Mouse (Mus musculus): Measurements from ENCODE around the gene Erlec1. TPM values are rescaled to one million over a fixed set of nuclear protein-coding genes. Genes with fewer than 3 reads are reported as not detected.

The Erlec1 gene
- total and polyA plus RNA-seq, 3 experiments = 11.7 to 70.1 (median 30.3) TPM

- ATAC-seq (ENCODE audit: extremely low read depth, insufficient number of reproducible peaks, low FRiP score, poor library complexity, severe bottlenecking) (peak; percentile 55), DNase-seq (ENCODE audit: low spot score) (no peak)
- Histone ChIP-seq H3K4me3 (ENCODE audit: low read depth, low read length) (peak overlapping the region; percentile 80), H3K4me1 (ENCODE audit: insufficient read depth, low read depth, low read length) (peaks cover 7% of the 10 kb centered on the region), H3K9me3 (replicated peaks) (no peaks in the 10 kb centered on the region), H3K36me3 (replicated peaks) (peaks cover 9% of the 10 kb centered on the region), H3K27me3 (ENCODE audit: insufficient read depth, low read length) (no peaks in the 10 kb centered on the region)
- TF ChIP-seq POLR2AphosphoS5 (IDR thresholded peaks at IDR 0.05; ENCODE audit: insufficient replicate concordance, low read depth, low read length) = no peak
- no peak for TF ChIP-seq CTCF (IDR thresholded peaks at IDR 0.05; ENCODE audit: low read depth, low read length)
Measured at GRCm38 (mm10) chr11:30986625-30987017, 32.5 kb upstream of the Erlec1 start.

- peak within 1 kb of the TSS; percentile 80 for H3K4me3 ChIP-seq (ENCODE audit: low read depth, low read length)
- DNase-seq (ENCODE audit: low spot score) (peak; percentile 57), ATAC-seq (ENCODE audit: extremely low read depth, insufficient number of reproducible peaks, low FRiP score, poor library complexity, severe bottlenecking) (peak; percentile 84)
- TF ChIP-seq POLR2AphosphoS5 (IDR thresholded peaks at IDR 0.05; ENCODE audit: insufficient replicate concordance, low read depth, low read length) = no peak
- TF ChIP-seq CTCF (IDR thresholded peaks at IDR 0.05; ENCODE audit: low read depth, low read length) = no peak
- no peak for TF ChIP-seq GATA2 (IDR thresholded peaks at IDR 0.05; ENCODE audit: borderline replicate concordance, low read depth, low read length)
- no peak for TF ChIP-seq TAL1 (conservative IDR thresholded peaks at IDR 0.05; ENCODE audit: low read depth, low read length)
- no peak for TF ChIP-seq GATA1 (IDR thresholded peaks at IDR 0.05; ENCODE audit: borderline replicate concordance, low read length)
- H3K36me3 ChIP-seq (replicated peaks) = peaks cover 9% of the 10 kb centered on the region
- peaks cover 7% of the 10 kb centered on the region for H3K4me1 ChIP-seq (ENCODE audit: insufficient read depth, low read depth, low read length)
- H3K27me3 ChIP-seq (ENCODE audit: insufficient read depth, low read length) = no peaks in the 10 kb centered on the region
- no peaks in the 10 kb centered on the region for H3K9me3 ChIP-seq (replicated peaks)
Measured at GRCm38 (mm10) chr11:30985877-30986624, 31.9 kb upstream of the Erlec1 start, which contains the start of gene Chac2. Gene Chac2, minus strand, starts transcription at chr11:30986350.

DNA sequence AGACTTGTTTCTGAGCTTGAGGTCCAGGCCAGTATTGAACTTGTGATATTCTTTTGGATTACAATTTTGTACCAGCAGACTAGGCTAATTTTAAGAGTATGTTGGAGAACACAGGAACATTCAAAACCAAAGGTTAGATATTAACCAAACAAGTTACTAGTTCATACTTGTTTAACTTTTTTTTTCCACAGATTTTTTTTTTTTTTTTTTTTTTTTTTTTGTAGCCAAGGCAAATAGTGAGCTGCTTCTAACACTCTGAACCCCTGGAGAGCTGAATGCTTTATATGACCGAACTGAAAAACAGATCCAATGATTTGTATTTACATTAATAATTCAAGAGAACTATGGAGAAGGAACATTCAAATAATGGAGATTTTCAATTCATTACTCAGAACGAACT is 31.1 kb upstream of the Erlec1 start:
- Histone ChIP-seq H3K9me3 (replicated peaks) (no peaks in the 10 kb centered on the region), H3K4me3 (ENCODE audit: low read depth, low read length) (peak overlapping the region; percentile 80; the same call in 1 of the 2 replicates), H3K4me1 (ENCODE audit: insufficient read depth, low read depth, low read length) (peaks cover 7% of the 10 kb centered on the region), H3K27me3 (ENCODE audit: insufficient read depth, low read length) (no peaks in the 10 kb centered on the region), H3K36me3 (replicated peaks) (peaks cover 13% of the 10 kb centered on the region)
- DNase-seq (ENCODE audit: low spot score) = no peak
- TF ChIP-seq TAL1 (conservative IDR thresholded peaks at IDR 0.05; ENCODE audit: low read depth, low read length) (no peak), GATA1 (IDR thresholded peaks at IDR 0.05; ENCODE audit: borderline replicate concordance, low read length) (no peak), GATA2 (IDR thresholded peaks at IDR 0.05; ENCODE audit: borderline replicate concordance, low read depth, low read length) (no peak), POLR2AphosphoS5 (IDR thresholded peaks at IDR 0.05; ENCODE audit: insufficient replicate concordance, low read depth, low read length) (no peak), CTCF (IDR thresholded peaks at IDR 0.05; ENCODE audit: low read depth, low read length) (no peak)
- ATAC-seq (ENCODE audit: extremely low read depth, insufficient number of reproducible peaks, low FRiP score, poor library complexity, severe bottlenecking) = no peak

DNA sequence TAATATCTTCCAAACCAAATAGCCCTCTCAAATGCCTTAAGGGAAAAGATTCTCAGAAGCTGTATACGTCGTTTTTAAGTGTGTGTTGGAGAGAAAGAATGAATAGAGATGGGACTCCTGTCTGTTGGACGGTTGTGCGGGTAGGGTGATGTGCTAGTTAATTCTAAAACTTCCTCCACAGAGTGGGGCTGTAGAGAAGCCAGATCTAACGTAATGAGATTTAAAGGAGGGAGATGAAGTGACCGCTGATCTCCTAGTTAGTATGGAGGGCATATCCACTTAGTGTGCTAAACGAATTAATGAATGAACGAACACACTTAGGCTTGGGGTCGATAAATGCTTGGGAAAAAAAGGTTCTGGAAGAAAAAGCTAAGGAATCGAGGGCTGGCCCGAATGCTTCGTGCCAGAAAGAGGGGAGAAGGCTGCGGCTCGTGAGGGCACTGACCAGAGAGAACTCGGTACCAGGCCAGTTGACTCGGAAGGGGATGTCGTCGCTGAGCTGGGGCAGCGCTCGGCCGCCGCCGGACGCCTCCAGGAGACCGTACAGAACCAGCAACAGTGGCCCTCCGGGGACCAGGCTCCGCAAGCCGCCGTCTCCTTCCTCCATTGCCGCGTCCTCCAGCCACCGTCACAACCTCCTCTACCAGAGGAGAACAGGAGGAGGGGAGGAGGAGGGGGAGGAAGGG is 523 bp downstream of the Erlec1 start:
- peak; percentile 51 for DNase-seq (ENCODE audit: low spot score)
- Histone ChIP-seq H3K36me3 (replicated peaks) (peaks cover 34% of the 10 kb centered on the region), H3K4me3 (ENCODE audit: low read depth, low read length) (peak overlapping the region; percentile 89), H3K9me3 (replicated peaks) (no peaks in the 10 kb centered on the region), H3K27me3 (ENCODE audit: insufficient read depth, low read length) (no peaks in the 10 kb centered on the region), H3K4me1 (ENCODE audit: insufficient read depth, low read depth, low read length) (peaks cover 16% of the 10 kb centered on the region)
- ATAC-seq (ENCODE audit: extremely low read depth, insufficient number of reproducible peaks, low FRiP score, poor library complexity, severe bottlenecking) = peak; percentile 54
- no peak for TF ChIP-seq CTCF (IDR thresholded peaks at IDR 0.05; ENCODE audit: low read depth, low read length)
- TF ChIP-seq GATA1 (IDR thresholded peaks at IDR 0.05; ENCODE audit: borderline replicate concordance, low read length) = no peak
- no peak for TF ChIP-seq GATA2 (IDR thresholded peaks at IDR 0.05; ENCODE audit: borderline replicate concordance, low read depth, low read length)
- TF ChIP-seq POLR2AphosphoS5 (IDR thresholded peaks at IDR 0.05; ENCODE audit: insufficient replicate concordance, low read depth, low read length) = no peak
- TF ChIP-seq TAL1 (conservative IDR thresholded peaks at IDR 0.05; ENCODE audit: low read depth, low read length) = no peak

GRCm38 (mm10) chr11:30952829-30953228 is 1.3 kb downstream of the Erlec1 start:
- no peak for ATAC-seq (ENCODE audit: extremely low read depth, insufficient number of reproducible peaks, low FRiP score, poor library complexity, severe bottlenecking)

DNA sequence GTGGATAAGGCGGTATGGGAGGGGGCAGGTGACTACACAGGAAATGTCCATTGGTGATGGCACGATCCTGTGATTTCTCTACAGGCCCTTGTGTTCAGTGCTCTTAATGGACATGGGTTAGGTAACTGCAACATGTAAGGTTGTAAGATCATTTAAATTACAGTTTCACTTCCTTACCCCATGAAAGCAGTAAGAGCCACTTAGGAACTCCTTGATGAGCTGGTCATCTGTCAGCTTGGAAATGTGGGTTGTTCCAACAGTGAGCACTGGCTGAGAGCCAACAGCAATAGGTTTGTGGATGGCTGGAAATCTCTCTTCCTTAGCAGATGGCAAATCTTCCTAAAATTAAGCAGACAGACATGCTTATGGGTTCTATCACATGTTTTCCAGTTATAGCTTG is 10.6 kb downstream of the Erlec1 start:
- H3K4me1 ChIP-seq (ENCODE audit: insufficient read depth, low read depth, low read length) = no peaks in the 10 kb centered on the region
- no peak for DNase-seq (ENCODE audit: low spot score)
- no peak overlapping the region for H3K4me3 ChIP-seq (ENCODE audit: low read depth, low read length)
- H3K36me3 ChIP-seq (replicated peaks) = peaks cover 67% of the 10 kb centered on the region
- H3K27me3 ChIP-seq (ENCODE audit: insufficient read depth, low read length) = no peaks in the 10 kb centered on the region
- TF ChIP-seq CTCF (IDR thresholded peaks at IDR 0.05; ENCODE audit: low read depth, low read length) (no peak), GATA2 (IDR thresholded peaks at IDR 0.05; ENCODE audit: borderline replicate concordance, low read depth, low read length) (no peak), TAL1 (conservative IDR thresholded peaks at IDR 0.05; ENCODE audit: low read depth, low read length) (no peak), GATA1 (IDR thresholded peaks at IDR 0.05; ENCODE audit: borderline replicate concordance, low read length) (no peak), POLR2AphosphoS5 (IDR thresholded peaks at IDR 0.05; ENCODE audit: insufficient replicate concordance, low read depth, low read length) (no peak)
- no peaks in the 10 kb centered on the region for H3K9me3 ChIP-seq (replicated peaks)
- no peak for ATAC-seq (ENCODE audit: extremely low read depth, insufficient number of reproducible peaks, low FRiP score, poor library complexity, severe bottlenecking)

More at GRCm38 (mm10) chr11:30952829-30953228, 1.3 kb downstream of the Erlec1 start:
- TF ChIP-seq CTCF (IDR thresholded peaks at IDR 0.05; ENCODE audit: low read depth, low read length) = no peak
- TF ChIP-seq TAL1 (conservative IDR thresholded peaks at IDR 0.05; ENCODE audit: low read depth, low read length) = no peak
- no peak for TF ChIP-seq GATA1 (IDR thresholded peaks at IDR 0.05; ENCODE audit: borderline replicate concordance, low read length)
- no peak for TF ChIP-seq GATA2 (IDR thresholded peaks at IDR 0.05; ENCODE audit: borderline replicate concordance, low read depth, low read length)
- TF ChIP-seq POLR2AphosphoS5 (IDR thresholded peaks at IDR 0.05; ENCODE audit: insufficient replicate concordance, low read depth, low read length) = no peak
- H3K9me3 ChIP-seq (replicated peaks) = no peaks in the 10 kb centered on the region
- peaks cover 39% of the 10 kb centered on the region for H3K36me3 ChIP-seq (replicated peaks)
- H3K27me3 ChIP-seq (ENCODE audit: insufficient read depth, low read length) = no peaks in the 10 kb centered on the region
- H3K4me3 ChIP-seq (ENCODE audit: low read depth, low read length) = peak overlapping the region; percentile 89
- no peak for DNase-seq (ENCODE audit: low spot score)
- peaks cover 16% of the 10 kb centered on the region for H3K4me1 ChIP-seq (ENCODE audit: insufficient read depth, low read depth, low read length)

Measured in G1E (cell line).